Mouse (Mus musculus): ENCODE data around the gene Cdk8. TPM values are rescaled to one million over a fixed set of nuclear protein-coding genes. Genes with fewer than 3 reads are reported as not detected.
A peak's percentile ranks its signal among the peaks of the same experiment; 100 is the strongest.

The Cdk8 gene
- polyA plus RNA-seq, 1 experiment from 2014 or later, result 29.8 TPM

- Histone ChIP-seq H3K27me3 (ENCODE audit: insufficient read depth, low read length) (no peaks in the 10 kb centered on the region), H3K36me3 (ENCODE audit: insufficient read depth) (0 out of 2 replicates have a peak, but pooled peaks cover 6% of the 10 kb centered on the region), H3K9ac (no peak overlapping the region), H3K4me3 (ENCODE audit: low read depth, low read length) (no peak overlapping the region), H3K27ac (ENCODE audit: low read depth) (no peak overlapping the region), H3K4me1 (ENCODE audit: insufficient read depth) (peaks cover 5% of the 10 kb centered on the region; the same call in 1 of the 2 replicates), H3K4me2 (no peak overlapping the region), H3K9me3 (ENCODE audit: low read depth, low read length) (no peaks in the 10 kb centered on the region)
- no peak for TF ChIP-seq CTCF (IDR thresholded peaks at IDR 0.05; ENCODE audit: low read depth)
- no peak for DNase-seq
- 72% methylated on average over 5 of the region's 5 CpGs for WGBS
- ATAC-seq (ENCODE audit: insufficient read depth), result no peak
These were observed 22.6 kb downstream of the Cdk8 start for GRCm38 (mm10) chr5:146253644-146254043.

DNA sequence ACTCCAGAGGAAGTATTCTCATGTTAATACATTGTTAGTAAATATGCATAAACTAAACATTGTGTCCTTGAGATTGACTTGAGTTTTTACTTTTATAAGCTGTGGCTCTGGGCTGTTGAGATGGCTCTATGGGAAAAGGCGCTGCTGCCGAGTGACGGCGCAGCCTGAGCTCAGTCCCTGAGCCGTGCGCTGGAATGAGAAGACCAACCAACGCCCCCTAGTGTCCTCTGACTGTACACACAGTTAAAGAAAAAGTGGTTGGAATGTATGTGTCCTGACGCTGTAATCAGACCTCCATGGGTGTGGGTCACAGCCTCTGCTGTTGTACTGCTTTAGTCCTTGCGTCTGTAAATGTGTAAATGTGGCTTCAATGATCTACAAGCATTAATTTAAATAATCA, 29.0 kb downstream of the Cdk8 start:
- no peak for TF ChIP-seq CTCF (IDR thresholded peaks at IDR 0.05; ENCODE audit: low read depth)
- ATAC-seq (ENCODE audit: insufficient read depth) (no peak), DNase-seq (peak; percentile 29)
- Histone ChIP-seq H3K27ac (ENCODE audit: low read depth) (no peak overlapping the region), H3K4me3 (ENCODE audit: low read depth, low read length) (no peak overlapping the region), H3K4me1 (ENCODE audit: insufficient read depth) (no peaks in the 10 kb centered on the region), H3K36me3 (ENCODE audit: insufficient read depth) (0 out of 2 replicates have a peak, but pooled peaks cover 5% of the 10 kb centered on the region), H3K4me2 (no peak overlapping the region), H3K27me3 (ENCODE audit: insufficient read depth, low read length) (no peaks in the 10 kb centered on the region), H3K9ac (no peak overlapping the region), H3K9me3 (ENCODE audit: low read depth, low read length) (no peaks in the 10 kb centered on the region)
- WGBS, result 51% methylated on average over 9 of the region's 9 CpGs

- H3K9me3 ChIP-seq (ENCODE audit: low read depth, low read length), result no peaks in the 10 kb centered on the region
- H3K27ac ChIP-seq (ENCODE audit: low read depth), result no peak overlapping the region
- no peak for TF ChIP-seq CTCF (IDR thresholded peaks at IDR 0.05; ENCODE audit: low read depth)
- H3K9ac ChIP-seq, result no peak overlapping the region
- no peaks in the 10 kb centered on the region for H3K27me3 ChIP-seq (ENCODE audit: insufficient read depth, low read length)
- 70% methylated on average over 4 of the region's 6 CpGs for WGBS
- no peak overlapping the region for H3K4me3 ChIP-seq (ENCODE audit: low read depth, low read length)
- H3K4me2 ChIP-seq, result no peak overlapping the region
- ATAC-seq (ENCODE audit: insufficient read depth), result no peak
- peaks cover 16% of the 10 kb centered on the region; the same call in 1 of the 2 replicates for H3K36me3 ChIP-seq (ENCODE audit: insufficient read depth)
- no peak for DNase-seq
- H3K4me1 ChIP-seq (ENCODE audit: insufficient read depth), result no peaks in the 10 kb centered on the region
These were observed 35.0 kb downstream of the Cdk8 start for GRCm38 (mm10) chr5:146265934-146266591.

- no peak for TF ChIP-seq CTCF (IDR thresholded peaks at IDR 0.05; ENCODE audit: low read depth)
- ATAC-seq (ENCODE audit: insufficient read depth) (no peak), DNase-seq (no peak)
- Histone ChIP-seq H3K9me3 (ENCODE audit: low read depth, low read length) (no peaks in the 10 kb centered on the region), H3K9ac (no peak overlapping the region), H3K36me3 (ENCODE audit: insufficient read depth) (peaks cover 24% of the 10 kb centered on the region; the same call in 1 of the 2 replicates), H3K4me3 (ENCODE audit: low read depth, low read length) (no peak overlapping the region), H3K4me2 (no peak overlapping the region), H3K27me3 (ENCODE audit: insufficient read depth, low read length) (no peaks in the 10 kb centered on the region), H3K27ac (ENCODE audit: low read depth) (no peak overlapping the region), H3K4me1 (ENCODE audit: insufficient read depth) (no peaks in the 10 kb centered on the region)
- WGBS, result 87% methylated on average over 7 of the region's 7 CpGs
These were observed 36.7 kb downstream of the Cdk8 start for GRCm38 (mm10) chr5:146267776-146268175.

DNA sequence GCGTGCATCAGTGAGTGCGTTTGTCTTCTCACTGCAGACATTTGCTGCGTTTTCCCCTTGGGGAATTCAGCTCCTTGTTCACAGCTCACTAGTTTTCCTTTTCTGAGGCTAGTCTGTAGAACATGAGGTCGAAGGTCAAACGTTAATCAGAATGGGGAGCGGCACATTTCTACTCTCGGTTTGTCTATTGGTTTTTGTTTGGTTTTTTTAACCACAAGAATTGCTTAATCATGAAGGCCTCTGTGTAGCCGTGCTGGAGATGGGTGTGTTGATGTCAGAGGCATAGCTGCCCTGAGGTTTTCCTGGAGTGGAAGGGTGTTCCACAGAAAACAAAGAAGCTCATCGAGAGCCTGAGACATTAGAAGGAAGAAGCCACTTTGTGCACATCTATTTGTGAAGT, 39.6 kb downstream of the Cdk8 start:
- DNase-seq (no peak), ATAC-seq (ENCODE audit: insufficient read depth) (no peak)
- WGBS, result 85% methylated on average over 9 of the region's 9 CpGs
- no peaks in the 10 kb centered on the region for H3K27me3 ChIP-seq (ENCODE audit: insufficient read depth, low read length)
- no peak for TF ChIP-seq CTCF (IDR thresholded peaks at IDR 0.05; ENCODE audit: low read depth)
- H3K4me2 ChIP-seq, result no peak overlapping the region
- peaks cover 40% of the 10 kb centered on the region; the same call in 1 of the 2 replicates for H3K36me3 ChIP-seq (ENCODE audit: insufficient read depth)
- H3K9me3 ChIP-seq (ENCODE audit: low read depth, low read length), result no peaks in the 10 kb centered on the region
- H3K9ac ChIP-seq, result no peak overlapping the region
- no peak overlapping the region for H3K4me3 ChIP-seq (ENCODE audit: low read depth, low read length)
- no peaks in the 10 kb centered on the region for H3K4me1 ChIP-seq (ENCODE audit: insufficient read depth)
- no peak overlapping the region for H3K27ac ChIP-seq (ENCODE audit: low read depth)

DNA sequence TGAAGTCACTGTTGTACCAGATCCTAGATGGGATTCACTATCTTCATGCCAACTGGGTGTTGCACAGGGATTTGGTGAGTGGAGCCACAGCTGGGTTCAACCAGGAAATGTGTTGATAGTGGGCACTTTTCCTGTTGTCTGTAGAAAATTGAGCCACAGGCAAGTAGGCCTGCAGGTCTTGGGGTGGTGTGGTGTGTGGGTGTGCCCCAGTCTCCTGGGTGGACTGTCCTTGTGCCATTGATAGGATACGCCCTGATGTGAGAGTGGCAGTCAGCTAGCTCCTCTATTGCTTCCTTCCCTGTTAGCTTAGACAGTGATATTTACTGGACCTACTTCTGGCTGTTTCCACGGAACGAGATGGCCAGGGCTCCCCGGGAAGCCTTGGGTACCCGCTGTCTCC, 40.6 kb downstream of the Cdk8 start:
- 93% methylated on average over 5 of the region's 5 CpGs for WGBS
- Histone ChIP-seq H3K4me2 (no peak overlapping the region), H3K36me3 (ENCODE audit: insufficient read depth) (peaks cover 44% of the 10 kb centered on the region; the same call in 1 of the 2 replicates), H3K9ac (no peak overlapping the region), H3K27ac (ENCODE audit: low read depth) (no peak overlapping the region), H3K9me3 (ENCODE audit: low read depth, low read length) (no peaks in the 10 kb centered on the region), H3K4me3 (ENCODE audit: low read depth, low read length) (no peak overlapping the region), H3K27me3 (ENCODE audit: insufficient read depth, low read length) (no peaks in the 10 kb centered on the region), H3K4me1 (ENCODE audit: insufficient read depth) (no peaks in the 10 kb centered on the region)
- ATAC-seq (ENCODE audit: insufficient read depth), result no peak
- TF ChIP-seq CTCF (IDR thresholded peaks at IDR 0.05; ENCODE audit: low read depth), result no peak
- DNase-seq, result no peak

GRCm38 (mm10) chr5:146273096-146273495, 42.1 kb downstream of the Cdk8 start:
- WGBS, result 81% methylated on average over 4 of the region's 4 CpGs
- no peaks in the 10 kb centered on the region for H3K4me1 ChIP-seq (ENCODE audit: insufficient read depth)
- H3K4me3 ChIP-seq (ENCODE audit: low read depth, low read length), result no peak overlapping the region
- ATAC-seq (ENCODE audit: insufficient read depth) (no peak), DNase-seq (no peak)
- peaks cover 40% of the 10 kb centered on the region; the same call in 1 of the 2 replicates for H3K36me3 ChIP-seq (ENCODE audit: insufficient read depth)
- no peaks in the 10 kb centered on the region for H3K9me3 ChIP-seq (ENCODE audit: low read depth, low read length)
- no peaks in the 10 kb centered on the region for H3K27me3 ChIP-seq (ENCODE audit: insufficient read depth, low read length)
- no peak for TF ChIP-seq CTCF (IDR thresholded peaks at IDR 0.05; ENCODE audit: low read depth)
- no peak overlapping the region for H3K4me2 ChIP-seq
- H3K9ac ChIP-seq, result no peak overlapping the region
- H3K27ac ChIP-seq (ENCODE audit: low read depth), result 0 out of 2 replicates have a peak overlapping the region, but pooled peaks have one; percentile 0

Measured in lung, embryonic 14.5 days (tissue).